Mouse (Mus musculus): ENCODE data around the gene Sec14l5. TPM values are rescaled to one million over a fixed set of nuclear protein-coding genes. Genes with fewer than 3 reads are reported as not detected.

The Sec14l5 gene
- polyA plus RNA-seq, 1 experiment from 2014 or later: 0.28 TPM

DNA sequence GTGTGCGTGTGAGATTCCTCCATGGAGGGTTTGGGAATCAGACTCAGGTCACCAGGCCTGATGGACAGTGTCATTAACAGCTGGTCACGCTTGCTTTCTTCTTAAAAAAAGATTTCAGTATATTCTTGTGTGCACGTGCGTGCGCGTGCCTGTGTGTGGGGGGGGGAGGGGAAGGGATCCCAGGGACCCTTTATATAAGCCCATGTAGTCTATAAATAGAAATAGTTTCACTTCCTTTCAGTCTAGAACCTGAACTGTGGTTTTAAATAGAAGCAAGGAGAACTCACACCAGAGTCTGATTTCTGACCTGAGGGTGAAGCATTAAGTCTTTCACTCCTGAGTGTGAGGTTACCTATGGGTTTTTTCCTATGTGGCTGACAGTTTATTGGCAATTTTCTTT, 17.4 kb downstream of the Sec14l5 start:
- WGBS: 78% methylated on average over 6 of the region's 6 CpGs
- H3K9me3 ChIP-seq (ENCODE audit: control insufficient read depth, low read length): no peaks in the 10 kb centered on the region
- no peak overlapping the region for H3K4me3 ChIP-seq (ENCODE audit: low read depth, low read length)
- no peaks in the 10 kb centered on the region for H3K4me1 ChIP-seq (ENCODE audit: control insufficient read depth, insufficient read depth, low read length)
- no peak overlapping the region for H3K27ac ChIP-seq (ENCODE audit: low read depth, low read length)
- no peaks in the 10 kb centered on the region for H3K27me3 ChIP-seq (ENCODE audit: control insufficient read depth, insufficient read depth, low read length)
- ATAC-seq (ENCODE audit: low read depth): no peak
- H3K36me3 ChIP-seq (ENCODE audit: control insufficient read depth, insufficient read depth, low read length): no peaks in the 10 kb centered on the region
- H3K4me2 ChIP-seq (ENCODE audit: low read depth, low read length): no peak overlapping the region
- no peak overlapping the region for H3K9ac ChIP-seq (replicated peaks; ENCODE audit: low read depth, low read length)

DNA sequence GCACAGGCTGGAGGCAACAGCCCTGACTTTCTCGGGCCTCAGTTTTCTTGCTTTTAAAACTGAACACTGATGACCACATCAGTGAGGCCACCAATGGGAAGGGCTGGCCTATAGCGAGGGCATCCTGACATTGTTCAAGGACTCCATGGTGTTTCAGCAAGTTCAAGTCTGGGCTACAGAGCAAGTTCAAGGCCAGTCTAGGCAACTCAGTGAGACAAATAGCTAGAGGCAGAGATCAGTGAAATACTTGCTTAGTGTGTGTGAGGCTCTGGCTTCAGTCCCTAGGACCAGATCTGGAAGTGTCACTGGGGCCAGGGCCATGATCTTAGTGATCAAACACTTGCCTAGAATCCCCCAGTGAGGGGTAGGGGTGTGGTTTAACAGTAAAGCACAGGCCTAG, 21.1 kb downstream of the Sec14l5 start:
- Histone ChIP-seq H3K9ac (replicated peaks; ENCODE audit: low read depth, low read length) (no peak overlapping the region), H3K4me1 (ENCODE audit: control insufficient read depth, insufficient read depth, low read length) (no peaks in the 10 kb centered on the region)
- WGBS: 89% methylated on average over 2 of the region's 2 CpGs

DNA sequence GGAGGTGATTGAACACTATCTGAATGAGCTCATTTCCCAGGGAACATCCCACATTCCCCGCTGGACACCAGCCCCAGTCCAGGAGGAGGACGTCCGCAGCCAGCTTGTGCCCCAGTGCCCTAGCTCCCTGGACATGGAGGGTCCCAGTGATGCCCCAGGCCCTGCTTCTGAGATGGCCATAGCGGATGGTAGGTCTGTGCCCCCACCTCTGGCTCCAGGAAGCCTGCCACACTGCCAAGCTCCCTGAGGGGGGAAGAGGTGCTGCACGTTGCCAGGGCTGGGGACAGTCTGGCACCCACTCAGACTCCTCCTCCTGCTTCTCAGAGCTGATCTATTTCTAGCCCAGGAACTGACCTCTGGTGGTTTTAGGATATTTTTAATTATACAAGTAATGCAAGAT, 21.9 kb downstream of the Sec14l5 start:
- no peak overlapping the region for H3K4me3 ChIP-seq (ENCODE audit: low read depth, low read length)
- H3K4me2 ChIP-seq (ENCODE audit: low read depth, low read length): no peak overlapping the region
- no peaks in the 10 kb centered on the region for H3K36me3 ChIP-seq (ENCODE audit: control insufficient read depth, insufficient read depth, low read length)
- no peaks in the 10 kb centered on the region for H3K27me3 ChIP-seq (ENCODE audit: control insufficient read depth, insufficient read depth, low read length)
- H3K9me3 ChIP-seq (ENCODE audit: control insufficient read depth, low read length): no peaks in the 10 kb centered on the region
- no peak overlapping the region for H3K9ac ChIP-seq (replicated peaks; ENCODE audit: low read depth, low read length)
- WGBS: 79% methylated on average over 5 of the region's 5 CpGs
- ATAC-seq (ENCODE audit: low read depth): no peak
- H3K4me1 ChIP-seq (ENCODE audit: control insufficient read depth, insufficient read depth, low read length): no peaks in the 10 kb centered on the region
- H3K27ac ChIP-seq (ENCODE audit: low read depth, low read length): no peak overlapping the region

More for the DNA sequence above, 21.1 kb downstream of the Sec14l5 start:
- Histone ChIP-seq H3K9me3 (ENCODE audit: control insufficient read depth, low read length) (no peaks in the 10 kb centered on the region), H3K27me3 (ENCODE audit: control insufficient read depth, insufficient read depth, low read length) (no peaks in the 10 kb centered on the region), H3K4me3 (ENCODE audit: low read depth, low read length) (no peak overlapping the region), H3K36me3 (ENCODE audit: control insufficient read depth, insufficient read depth, low read length) (no peaks in the 10 kb centered on the region), H3K4me2 (ENCODE audit: low read depth, low read length) (no peak overlapping the region), H3K27ac (ENCODE audit: low read depth, low read length) (no peak overlapping the region)
- no peak for ATAC-seq (ENCODE audit: low read depth)

GRCm38 (mm10) chr16:5172636-5173035, 25.7 kb downstream of the Sec14l5 start:
- Histone ChIP-seq H3K27me3 (ENCODE audit: control insufficient read depth, insufficient read depth, low read length) (no peaks in the 10 kb centered on the region), H3K4me3 (ENCODE audit: low read depth, low read length) (no peak overlapping the region), H3K9ac (replicated peaks; ENCODE audit: low read depth, low read length) (no peak overlapping the region), H3K36me3 (ENCODE audit: control insufficient read depth, insufficient read depth, low read length) (no peaks in the 10 kb centered on the region), H3K9me3 (ENCODE audit: control insufficient read depth, low read length) (no peaks in the 10 kb centered on the region), H3K27ac (ENCODE audit: low read depth, low read length) (no peak overlapping the region), H3K4me1 (ENCODE audit: control insufficient read depth, insufficient read depth, low read length) (no peaks in the 10 kb centered on the region), H3K4me2 (ENCODE audit: low read depth, low read length) (no peak overlapping the region)
- ATAC-seq (ENCODE audit: low read depth): no peak
- WGBS: 94% methylated on average over 6 of the region's 6 CpGs

GRCm38 (mm10) chr16:5183310-5183975, 36.5 kb downstream of the Sec14l5 start:
- no peak for ATAC-seq (ENCODE audit: low read depth)
- no peaks in the 10 kb centered on the region for H3K27me3 ChIP-seq (ENCODE audit: control insufficient read depth, insufficient read depth, low read length)
- WGBS: 78% methylated on average over 18 of the region's 18 CpGs
- H3K9ac ChIP-seq (replicated peaks; ENCODE audit: low read depth, low read length): no peak overlapping the region
- no peaks in the 10 kb centered on the region for H3K9me3 ChIP-seq (ENCODE audit: control insufficient read depth, low read length)
- H3K36me3 ChIP-seq (ENCODE audit: control insufficient read depth, insufficient read depth, low read length): no peaks in the 10 kb centered on the region
- H3K4me3 ChIP-seq (ENCODE audit: low read depth, low read length): no peak overlapping the region
- no peak overlapping the region for H3K4me2 ChIP-seq (ENCODE audit: low read depth, low read length)
- no peaks in the 10 kb centered on the region for H3K4me1 ChIP-seq (ENCODE audit: control insufficient read depth, insufficient read depth, low read length)
- no peak overlapping the region for H3K27ac ChIP-seq (ENCODE audit: low read depth, low read length)

- no peaks in the 10 kb centered on the region for H3K4me1 ChIP-seq (ENCODE audit: control insufficient read depth, insufficient read depth, low read length)
- no peak overlapping the region for H3K4me3 ChIP-seq (ENCODE audit: low read depth, low read length)
- no peak overlapping the region for H3K4me2 ChIP-seq (ENCODE audit: low read depth, low read length)
- H3K9ac ChIP-seq (replicated peaks; ENCODE audit: low read depth, low read length): no peak overlapping the region
- H3K36me3 ChIP-seq (ENCODE audit: control insufficient read depth, insufficient read depth, low read length): no peaks in the 10 kb centered on the region
- H3K27ac ChIP-seq (ENCODE audit: low read depth, low read length): no peak overlapping the region
- no peak for ATAC-seq (ENCODE audit: low read depth)
- no peaks in the 10 kb centered on the region for H3K27me3 ChIP-seq (ENCODE audit: control insufficient read depth, insufficient read depth, low read length)
- no peaks in the 10 kb centered on the region for H3K9me3 ChIP-seq (ENCODE audit: control insufficient read depth, low read length)
- WGBS: 71% methylated on average over 8 of the region's 8 CpGs
Measured at GRCm38 (mm10) chr16:5184101-5184500, 37.2 kb downstream of the Sec14l5 start.

- Histone ChIP-seq H3K4me2 (ENCODE audit: low read depth, low read length) (no peak overlapping the region), H3K4me1 (ENCODE audit: control insufficient read depth, insufficient read depth, low read length) (no peaks in the 10 kb centered on the region), H3K9ac (replicated peaks; ENCODE audit: low read depth, low read length) (no peak overlapping the region), H3K36me3 (ENCODE audit: control insufficient read depth, insufficient read depth, low read length) (no peaks in the 10 kb centered on the region), H3K27me3 (ENCODE audit: control insufficient read depth, insufficient read depth, low read length) (no peaks in the 10 kb centered on the region), H3K9me3 (ENCODE audit: control insufficient read depth, low read length) (no peaks in the 10 kb centered on the region), H3K4me3 (ENCODE audit: low read depth, low read length) (no peak overlapping the region), H3K27ac (ENCODE audit: low read depth, low read length) (no peak overlapping the region)
- ATAC-seq (ENCODE audit: low read depth): no peak
- 92% methylated on average over 5 of the region's 5 CpGs for WGBS
Measured at GRCm38 (mm10) chr16:5184956-5185355, 38.0 kb downstream of the Sec14l5 start.

- no peak for ATAC-seq (ENCODE audit: low read depth)
- no peak overlapping the region for H3K27ac ChIP-seq (ENCODE audit: low read depth, low read length)
- no peak overlapping the region for H3K4me3 ChIP-seq (ENCODE audit: low read depth, low read length)
- 72% methylated on average over 7 of the region's 7 CpGs for WGBS
- no peaks in the 10 kb centered on the region for H3K36me3 ChIP-seq (ENCODE audit: control insufficient read depth, insufficient read depth, low read length)
- H3K4me2 ChIP-seq (ENCODE audit: low read depth, low read length): no peak overlapping the region
- H3K27me3 ChIP-seq (ENCODE audit: control insufficient read depth, insufficient read depth, low read length): no peaks in the 10 kb centered on the region
- H3K9ac ChIP-seq (replicated peaks; ENCODE audit: low read depth, low read length): no peak overlapping the region
- H3K4me1 ChIP-seq (ENCODE audit: control insufficient read depth, insufficient read depth, low read length): no peaks in the 10 kb centered on the region
- H3K9me3 ChIP-seq (ENCODE audit: control insufficient read depth, low read length): no peaks in the 10 kb centered on the region
Measured at GRCm38 (mm10) chr16:5185691-5186090, 38.8 kb downstream of the Sec14l5 start.

DNA sequence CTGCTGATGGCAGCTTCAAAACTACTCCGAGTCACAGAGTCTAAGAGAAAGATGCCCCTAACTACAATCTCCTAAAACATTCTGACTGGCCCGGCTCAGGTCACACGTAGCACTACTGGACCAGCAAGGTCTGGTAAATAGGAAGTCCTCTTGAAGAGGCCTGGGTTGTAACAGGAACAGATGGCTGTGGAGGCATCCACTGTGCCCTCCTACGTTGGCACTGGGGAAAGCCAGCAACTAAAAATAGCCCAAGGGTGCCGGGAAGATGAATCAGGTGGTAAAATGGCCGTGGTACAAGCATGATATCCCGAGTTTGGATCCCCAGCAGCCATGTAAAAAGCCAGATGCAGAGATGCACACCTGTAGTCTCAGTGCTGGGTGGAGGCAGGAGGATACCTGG, 39.3 kb downstream of the Sec14l5 start:
- WGBS: 81% methylated on average over 7 of the region's 7 CpGs
- H3K4me2 ChIP-seq (ENCODE audit: low read depth, low read length): no peak overlapping the region

More for the DNA sequence above, 39.3 kb downstream of the Sec14l5 start:
- Histone ChIP-seq H3K27me3 (ENCODE audit: control insufficient read depth, insufficient read depth, low read length) (no peaks in the 10 kb centered on the region), H3K4me3 (ENCODE audit: low read depth, low read length) (no peak overlapping the region), H3K9ac (replicated peaks; ENCODE audit: low read depth, low read length) (no peak overlapping the region), H3K9me3 (ENCODE audit: control insufficient read depth, low read length) (no peaks in the 10 kb centered on the region), H3K27ac (ENCODE audit: low read depth, low read length) (no peak overlapping the region), H3K4me1 (ENCODE audit: control insufficient read depth, insufficient read depth, low read length) (no peaks in the 10 kb centered on the region), H3K36me3 (ENCODE audit: control insufficient read depth, insufficient read depth, low read length) (no peaks in the 10 kb centered on the region)
- ATAC-seq (ENCODE audit: low read depth): no peak
